Mouse (Mus musculus) limb, embryonic 11.5 days (tissue): ENCODE data around the gene Tbc1d30. TPM values are rescaled to one million over a fixed set of nuclear protein-coding genes. Genes with fewer than 3 reads are reported as not detected.

Source experiments
- ATAC-seq: fragments of 200-750 bp; cut with Nextera tagmentation; 2 replicates; pipeline ENCODE4 v1.8.0; 2017; ENCODE audit warnings: low read depth; ENCODE audit not compliant: insufficient number of reproducible peaks, low FRiP score, low TSS enrichment
- DNase-seq: peaks from one replicate; pipeline ENCODE4 v3.0.0-alpha.2; 2015; ENCODE audit warnings: low spot score
- H3K27ac ChIP-seq: fragments of 300-500 bp; sonication (generic); replicated peaks from 2 replicates; pipeline ENCODE4 v1.5.1; 2014; ENCODE audit warnings: low read depth, mild to moderate bottlenecking, low read length
- H3K27me3 ChIP-seq: fragments of 300-500 bp; sonication (generic); 2 replicates; pipeline ENCODE4 v1.6.1; 2014; ENCODE audit warnings: mild to moderate bottlenecking, low read length, mixed read lengths; ENCODE audit not compliant: control insufficient read depth, insufficient read depth
- H3K36me3 ChIP-seq: fragments of 300-500 bp; sonication (generic); 2 replicates; pipeline ENCODE4 v1.6.1; 2014; ENCODE audit warnings: mild to moderate bottlenecking, low read length, moderate library complexity, mixed read lengths; ENCODE audit not compliant: control insufficient read depth, insufficient read depth
- H3K4me1 ChIP-seq: fragments of 300-500 bp; sonication (generic); 2 replicates; pipeline ENCODE4 v1.6.1; 2014; ENCODE audit warnings: low read length, mixed read lengths; ENCODE audit not compliant: control insufficient read depth, insufficient read depth
- H3K4me2 ChIP-seq: fragments of 300-500 bp; sonication (generic); 2 replicates; pipeline ENCODE4 v1.6.1; 2014; ENCODE audit warnings: low read depth, mild to moderate bottlenecking, moderate library complexity; ENCODE audit not compliant: severe bottlenecking
- H3K4me3 ChIP-seq: fragments of 300-500 bp; sonication (generic); 2 replicates; pipeline ENCODE4 v1.5.1; 2014; ENCODE audit warnings: low read depth, low read length
- H3K9ac ChIP-seq: fragments of 300-500 bp; sonication (generic); 2 replicates; pipeline ENCODE4 v1.6.1; 2014; ENCODE audit warnings: mild to moderate bottlenecking, low read length
- H3K9me3 ChIP-seq: fragments of 300-500 bp; sonication (generic); 2 replicates; pipeline ENCODE4 v1.6.1; 2016; ENCODE audit warnings: low read length; ENCODE audit not compliant: control insufficient read depth
- WGBS: fragments of 180-500 bp; shearing (Covaris S2); extraction: QIAGEN DNeasy Blood & Tissue Kit; methylation state at CpG from one replicate; pipeline ENCODE4 v1.1.7; 2014; 5-methylcytosine and 5-hydroxymethylcytosine counted together
- polyA plus RNA-seq: library from polyadenylated mRNA; unstranded; fragments of >200 nt; fragmentation: Nextera tagmentation; extraction: Ambion mirVana; gene quantifications from 2 replicates; pipeline ENCODE4 v1.2.1, GENCODE M21; 2014

Gene Tbc1d30
- polyA plus RNA-seq, 1 experiment from 2014 or later: 0.45 TPM

DNA sequence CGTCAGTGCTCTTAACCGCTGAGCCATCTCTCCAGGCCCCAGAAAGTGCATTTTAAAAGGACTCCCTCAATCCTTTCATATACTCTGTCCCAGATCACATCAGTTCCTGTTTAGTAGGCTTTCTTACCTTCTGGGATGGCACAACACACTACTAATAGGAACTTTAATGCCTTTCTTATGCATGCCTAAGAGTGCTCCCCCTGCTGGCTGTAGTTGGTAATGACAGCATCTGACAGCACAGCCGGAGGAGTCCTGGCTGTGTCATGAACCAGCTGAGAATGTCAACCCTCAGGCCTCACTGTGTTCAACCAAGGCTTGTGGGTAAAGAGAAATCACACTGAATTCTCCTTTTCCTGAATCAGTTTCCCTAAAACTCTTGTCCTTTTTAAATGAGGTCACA, 16.5 kb downstream of the Tbc1d30 start:
- ATAC-seq (no peak), DNase-seq (peak; percentile 71)
- Histone ChIP-seq H3K4me2 (no peak overlapping the region), H3K4me3 (no peak overlapping the region), H3K36me3 (no peaks in the 10 kb centered on the region), H3K27me3 (no peaks in the 10 kb centered on the region), H3K4me1 (no peaks in the 10 kb centered on the region), H3K9ac (no peak overlapping the region), H3K9me3 (no peaks in the 10 kb centered on the region), H3K27ac (no peak overlapping the region)
- WGBS: 78% methylated on average over 3 of the region's 3 CpGs

DNA sequence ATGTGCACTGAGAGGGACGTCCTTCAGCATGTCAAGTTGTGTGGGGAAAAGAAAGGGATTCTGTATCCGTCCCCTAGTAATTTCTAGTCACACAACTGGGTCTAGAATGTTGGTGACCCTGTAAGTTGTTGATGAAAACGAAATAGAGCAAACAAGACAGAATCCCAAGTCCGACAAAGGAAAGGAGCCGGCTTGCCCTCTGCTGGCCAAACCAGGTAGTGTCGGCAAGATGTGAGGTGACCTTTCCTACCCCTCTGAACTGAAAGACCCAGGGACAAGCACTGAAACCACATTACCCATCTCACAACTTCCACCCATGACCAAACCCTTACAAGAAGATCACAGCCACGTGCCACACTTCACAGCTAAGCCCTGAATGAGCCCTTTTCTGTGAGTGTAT, 20.1 kb downstream of the Tbc1d30 start:
- Histone ChIP-seq H3K36me3 (no peaks in the 10 kb centered on the region), H3K4me2 (no peak overlapping the region), H3K9ac (no peak overlapping the region), H3K9me3 (no peaks in the 10 kb centered on the region), H3K27ac (no peak overlapping the region), H3K4me1 (no peaks in the 10 kb centered on the region), H3K27me3 (no peaks in the 10 kb centered on the region), H3K4me3 (no peak overlapping the region)
- peak; percentile 84 for DNase-seq
- ATAC-seq: no peak
- WGBS: 12% methylated on average over 7 of the region's 7 CpGs

DNA sequence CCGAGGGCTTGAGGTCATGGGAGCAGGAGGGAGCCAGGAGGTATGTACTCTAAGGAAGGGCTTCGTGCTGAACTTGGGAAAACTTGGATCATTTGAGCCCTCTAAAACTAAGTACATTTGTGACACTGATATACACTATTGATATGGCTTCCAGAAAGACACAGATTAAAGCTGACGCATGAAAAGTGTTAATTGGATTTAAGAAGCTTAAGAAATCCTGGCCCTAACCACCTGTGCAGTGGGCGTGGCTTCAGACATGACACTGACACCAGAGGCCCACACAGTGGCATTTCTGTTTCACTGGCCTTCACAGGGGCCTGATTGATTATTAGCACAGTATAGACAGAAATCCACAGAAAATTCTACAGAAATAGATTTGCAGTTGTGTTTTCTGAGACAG, 21.5 kb downstream of the Tbc1d30 start:
- DNase-seq (no peak), ATAC-seq (no peak)
- no peak overlapping the region for H3K4me2 ChIP-seq
- H3K4me3 ChIP-seq: no peak overlapping the region
- no peaks in the 10 kb centered on the region for H3K27me3 ChIP-seq
- H3K27ac ChIP-seq: no peak overlapping the region
- no peak overlapping the region for H3K9ac ChIP-seq
- H3K4me1 ChIP-seq: no peaks in the 10 kb centered on the region
- no peaks in the 10 kb centered on the region for H3K9me3 ChIP-seq
- WGBS: 73% methylated on average over 4 of the region's 4 CpGs
- H3K36me3 ChIP-seq: no peaks in the 10 kb centered on the region

DNA sequence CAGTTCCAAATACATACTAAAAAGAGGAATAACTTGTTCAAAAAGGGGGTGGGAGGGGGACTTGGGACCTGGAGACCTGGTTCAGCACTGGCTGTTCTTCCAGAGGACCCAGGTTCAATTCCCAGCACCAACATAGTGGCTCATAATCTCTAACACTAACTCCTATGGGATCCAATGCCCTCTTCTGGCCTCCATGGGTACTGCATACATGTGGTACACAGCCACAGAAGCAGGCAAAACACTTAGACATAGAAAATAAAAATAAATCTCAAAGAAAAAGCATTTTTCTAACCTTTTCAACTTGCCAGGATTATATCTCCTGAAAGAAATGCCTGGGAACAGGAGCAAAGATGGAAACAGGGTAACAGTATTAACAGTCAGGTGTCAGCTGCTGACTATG, 24.9 kb downstream of the Tbc1d30 start:
- H3K4me3 ChIP-seq: no peak overlapping the region
- H3K9me3 ChIP-seq: no peaks in the 10 kb centered on the region
- H3K27me3 ChIP-seq: no peaks in the 10 kb centered on the region
- H3K27ac ChIP-seq: no peak overlapping the region
- H3K4me1 ChIP-seq: no peaks in the 10 kb centered on the region
- no peaks in the 10 kb centered on the region for H3K36me3 ChIP-seq
- DNase-seq (no peak), ATAC-seq (no peak)
- no peak overlapping the region for H3K4me2 ChIP-seq
- no peak overlapping the region for H3K9ac ChIP-seq

DNA sequence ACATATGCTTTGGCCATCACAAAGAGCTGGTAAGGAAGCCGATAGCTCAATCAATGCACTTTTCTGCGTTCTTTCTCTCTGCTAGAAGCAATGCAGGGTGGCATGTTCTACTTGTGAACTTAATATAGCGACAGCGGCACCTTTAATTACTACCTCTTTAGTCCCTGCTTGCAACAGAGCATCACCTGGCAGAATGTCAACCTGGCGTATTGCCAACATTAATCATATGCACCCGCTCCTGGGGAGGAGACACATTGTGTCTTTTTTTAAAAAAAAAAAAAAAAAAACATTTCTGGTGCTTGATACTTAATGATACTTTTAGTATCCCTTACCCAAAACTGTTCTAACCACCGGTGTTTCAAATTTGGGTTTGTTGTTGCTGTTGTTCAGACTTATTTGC, 27.6 kb downstream of the Tbc1d30 start:
- H3K27me3 ChIP-seq: no peaks in the 10 kb centered on the region
- 90% methylated on average over 7 of the region's 7 CpGs for WGBS
- no peak overlapping the region for H3K9ac ChIP-seq
- no peaks in the 10 kb centered on the region for H3K9me3 ChIP-seq
- no peak overlapping the region for H3K27ac ChIP-seq
- ATAC-seq (no peak), DNase-seq (no peak)
- H3K4me1 ChIP-seq: no peaks in the 10 kb centered on the region
- H3K4me2 ChIP-seq: no peak overlapping the region
- H3K4me3 ChIP-seq: no peak overlapping the region
- H3K36me3 ChIP-seq: no peaks in the 10 kb centered on the region

DNA sequence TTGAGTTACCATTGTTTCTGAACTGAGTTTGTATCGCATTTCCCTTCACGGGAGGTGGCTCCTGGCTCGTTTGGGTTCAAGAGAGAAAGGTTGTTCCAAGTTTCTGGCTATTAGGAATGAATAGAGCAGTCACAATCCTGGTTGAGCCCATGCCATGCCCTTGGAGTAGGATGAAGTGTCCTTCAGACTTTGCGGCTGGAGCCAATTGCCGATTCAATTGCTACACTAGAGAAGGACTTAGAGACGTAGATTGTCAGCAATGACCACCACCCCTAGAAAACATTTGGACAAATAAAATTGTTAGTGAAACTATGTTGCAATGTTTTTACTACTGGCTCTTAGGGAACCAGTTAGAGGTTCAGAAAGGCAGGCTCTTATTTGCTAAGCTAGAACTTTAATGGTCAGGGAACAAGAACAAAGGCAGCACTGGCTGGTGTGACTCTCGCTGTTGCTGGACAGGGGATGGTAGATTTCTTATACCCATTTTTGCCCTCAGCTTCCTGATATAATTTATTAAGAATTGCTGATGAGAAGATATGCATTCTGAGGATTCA, 32.6 kb downstream of the Tbc1d30 start:
- ATAC-seq: no peak
- H3K36me3 ChIP-seq: no peaks in the 10 kb centered on the region
- H3K4me1 ChIP-seq: no peaks in the 10 kb centered on the region
- no peaks in the 10 kb centered on the region for H3K9me3 ChIP-seq
- no peak overlapping the region for H3K4me3 ChIP-seq
- H3K9ac ChIP-seq: no peak overlapping the region
- no peak overlapping the region for H3K4me2 ChIP-seq
- 82% methylated on average over 7 of the region's 7 CpGs for WGBS
- peaks cover 8% of the 10 kb centered on the region; the same call in 1 of the 2 replicates for H3K27me3 ChIP-seq
- DNase-seq: no peak
- no peak overlapping the region for H3K27ac ChIP-seq

DNA sequence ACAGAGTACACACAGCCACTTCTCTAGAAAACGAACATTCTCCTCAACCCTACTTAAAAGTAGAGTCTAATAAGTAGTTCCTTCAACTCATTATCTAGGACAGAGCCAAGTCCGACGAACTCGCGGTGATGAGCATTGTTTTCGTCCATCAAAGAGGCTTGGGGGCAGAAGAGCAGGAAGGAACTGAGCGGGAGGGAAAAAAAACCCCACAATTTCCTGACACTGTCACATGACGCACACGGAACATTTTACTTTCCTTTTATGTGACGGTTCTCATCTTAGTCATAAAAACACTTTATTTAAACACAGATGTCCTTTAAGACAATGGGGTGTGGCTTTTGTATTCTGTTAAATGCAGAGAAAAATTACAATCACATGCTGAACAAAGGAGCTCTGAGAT, 34.7 kb downstream of the Tbc1d30 start:
- H3K4me2 ChIP-seq: no peak overlapping the region
- no peak for DNase-seq
- H3K9me3 ChIP-seq: no peaks in the 10 kb centered on the region
- WGBS: 89% methylated on average over 10 of the region's 10 CpGs
- no peak overlapping the region for H3K4me3 ChIP-seq
- ATAC-seq: no peak
- peaks cover 22% of the 10 kb centered on the region for H3K27me3 ChIP-seq
- no peak overlapping the region for H3K9ac ChIP-seq
- no peak overlapping the region for H3K27ac ChIP-seq
- no peaks in the 10 kb centered on the region for H3K4me1 ChIP-seq
- no peaks in the 10 kb centered on the region for H3K36me3 ChIP-seq

DNA sequence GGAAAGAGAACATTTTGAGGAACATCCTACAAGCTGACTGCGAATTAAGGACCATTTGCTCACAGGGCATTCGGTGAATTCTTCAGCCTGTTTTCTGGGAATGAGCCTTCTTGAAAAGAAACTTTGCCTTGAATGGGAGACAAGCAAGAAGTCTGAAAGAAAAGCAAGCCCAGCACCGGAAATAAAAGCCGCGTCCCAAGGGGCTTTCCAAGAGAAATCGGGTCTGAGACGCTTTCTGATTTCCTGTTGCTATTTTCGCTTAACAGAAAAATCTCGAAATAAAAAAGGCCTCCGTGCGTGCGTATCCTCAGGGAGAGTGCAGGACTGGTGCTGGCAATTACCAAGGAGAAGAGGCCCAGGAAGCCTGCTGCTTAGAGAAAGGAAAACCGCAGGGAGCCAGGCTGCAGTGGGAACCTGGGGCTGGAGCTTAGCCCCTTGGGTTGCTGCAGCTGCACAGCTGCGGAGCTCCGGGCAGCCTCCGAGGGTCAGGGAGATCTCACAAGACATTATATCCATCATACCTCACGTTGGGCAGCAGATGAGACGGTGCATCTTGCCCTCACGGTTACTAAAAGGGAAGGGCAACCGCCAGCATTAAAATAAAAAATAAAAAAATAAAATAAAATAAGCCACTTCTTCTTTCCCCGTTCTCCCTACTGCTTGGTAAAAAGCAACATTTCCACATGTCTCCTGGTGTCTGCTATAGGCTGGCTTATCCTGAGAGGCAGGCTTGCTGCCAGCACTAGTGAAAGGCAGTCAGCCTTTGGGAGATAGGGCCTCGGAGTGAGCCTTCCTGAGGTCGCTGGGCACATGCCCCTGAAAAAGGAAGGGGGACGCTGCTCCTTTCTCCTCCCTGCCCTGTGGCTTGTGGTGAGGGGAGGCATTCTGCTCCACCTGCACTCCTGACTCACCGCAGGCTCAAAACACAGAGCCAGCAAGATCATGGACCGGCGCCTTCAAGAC, 35.5 kb downstream of the Tbc1d30 start:
- H3K4me2 ChIP-seq: peak overlapping the region; percentile 26; the same call in 1 of the 2 replicates
- no peak for ATAC-seq
- H3K27me3 ChIP-seq: peaks cover 30% of the 10 kb centered on the region
- 29% methylated on average over 27 of the region's 27 CpGs for WGBS
- H3K4me3 ChIP-seq: no peak overlapping the region
- H3K36me3 ChIP-seq: no peaks in the 10 kb centered on the region
- no peak overlapping the region for H3K9ac ChIP-seq
- DNase-seq: no peak
- H3K4me1 ChIP-seq: 0 out of 2 replicates have a peak, but pooled peaks cover 1% of the 10 kb centered on the region
- H3K27ac ChIP-seq: no peak overlapping the region
- H3K9me3 ChIP-seq: no peaks in the 10 kb centered on the region
